Mouse (Mus musculus): ENCODE measurements around the gene Sdk1.

DNA sequence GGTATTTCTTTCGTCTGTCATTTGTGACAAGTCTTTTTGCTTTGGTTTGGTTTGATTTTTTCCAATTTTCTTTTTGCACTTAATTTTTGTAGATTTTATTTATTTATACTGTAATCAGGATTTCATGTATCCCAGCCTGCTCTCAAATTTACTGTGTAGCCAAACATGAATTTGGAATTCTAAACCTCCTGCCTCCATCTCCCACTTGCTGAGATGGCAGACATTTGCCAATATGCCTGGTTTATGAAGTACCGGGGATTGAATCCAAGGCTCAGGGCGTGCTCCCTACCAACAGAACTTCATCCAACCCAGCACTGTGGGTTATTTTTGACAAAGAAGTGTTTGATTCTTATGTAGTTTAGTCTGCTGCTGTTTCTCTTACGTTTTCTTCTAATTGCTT lies 744.3 kb downstream of the Sdk1 start:
- TF ChIP-seq CTCF (conservative IDR thresholded peaks at IDR 0.05 in 1 of 2, IDR thresholded peaks at IDR 0.05 in 1 of 2; ENCODE audit: low read depth in 2 of 2, low read length in 2 of 2) (no peak), RAD21 (IDR thresholded peaks at IDR 0.05; ENCODE audit: low read depth, low read length) (no peak), GABPA (IDR thresholded peaks at IDR 0.05; ENCODE audit: insufficient replicate concordance, low read depth, low read length) (no peak)

Measured in CH12.LX (cell line).